Mouse (Mus musculus) thymus, postnatal 14 days (tissue): Measurements from ENCODE around the gene 4931400O07Rik.

Experiments used
- DNase-seq: peaks from one replicate; pipeline ENCODE4 v3.0.0; 2021

4931400O07Rik gene

GRCm38 (mm10) chrX:62467691-62468090, at the start of gene 4931400O07Rik:
Gene 4931400O07Rik, plus strand, starts transcription at chrX:62467991.
- no peak for DNase-seq
